Mouse (Mus musculus): ENCODE data around the gene Rbm15. TPM values are rescaled to one million over a fixed set of nuclear protein-coding genes. Genes with fewer than 3 reads are reported as not detected.
"Not testable (repeated sequence)": the region's sequence is repeated elsewhere in the genome, so short reads cannot be mapped to it uniquely, and the experiment has no call there.

Gene Rbm15
- total RNA-seq, 2 experiments from 2014 or later, result 24.5 to 24.6 TPM

GRCm38 (mm10) chr3:107332960-107333380, 503 bp downstream of the Rbm15 start:
- peak; percentile 97 to 100 for DNase-seq (ENCODE audit: low spot score in 2 of 2)
- intact Hi-C loops (cut with DNase I), result loop anchor here (5.0 kb wide), 3 partner anchors 41 to 296 kb away; partner anchors contain the start of genes Kcna3, Lamtor5 and Slc16a4

GRCm38 (mm10) chr3:107332127-107332959, 1.1 kb downstream of the Rbm15 start:
- peak; percentile 32 to 65 for DNase-seq (ENCODE audit: low spot score in 2 of 2)
- intact Hi-C loops (cut with DNase I), result loop anchor here (5.0 kb wide), 3 partner anchors 40 to 295 kb away; partner anchors contain the start of genes Kcna3, Lamtor5 and Slc16a4

GRCm38 (mm10) chr3:107331746-107332126, 1.7 kb downstream of the Rbm15 start:
- intact Hi-C loops (cut with DNase I), result loop anchor here (5.0 kb wide), 3 partner anchors 39 to 294 kb away; partner anchors contain the start of genes Kcna3, Lamtor5 and Slc16a4
- DNase-seq (ENCODE audit: low spot score in 2 of 2), result no peak

- peak in 1 of 2 experiments; percentile 3 for DNase-seq (ENCODE audit: low spot score in 2 of 2)
- intact Hi-C loops (cut with DNase I), result loop anchor here (5.0 kb wide), 3 partner anchors 38 to 293 kb away; partner anchors contain the start of genes Kcna3, Lamtor5 and Slc16a4
Observed at GRCm38 (mm10) chr3:107330503-107331424, 2.7 kb downstream of the Rbm15 start.

- intact Hi-C loops (cut with DNase I), result no loop called here
- DNase-seq (ENCODE audit: low spot score in 2 of 2), result no peak
Observed at GRCm38 (mm10) chr3:107326442-107326841, 7.0 kb downstream of the Rbm15 start.

GRCm38 (mm10) chr3:107321776-107322175, 11.7 kb downstream of the Rbm15 start:
- intact Hi-C loops (cut with DNase I), result no loop called here
- DNase-seq (ENCODE audit: low spot score in 2 of 2), result no peak

GRCm38 (mm10) chr3:107321141-107321540, 12.3 kb downstream of the Rbm15 start:
- intact Hi-C loops (cut with DNase I), result no loop called here
- no peak for DNase-seq (ENCODE audit: low spot score in 2 of 2)

- intact Hi-C loops (cut with DNase I), result no loop called here
- no peak for DNase-seq (ENCODE audit: low spot score in 2 of 2)
Observed at GRCm38 (mm10) chr3:107317338-107317737, 16.1 kb downstream of the Rbm15 start.

- intact Hi-C loops (cut with DNase I); DNase-seq (ENCODE audit: low spot score in 2 of 2): not testable (repeated sequence)
Observed at GRCm38 (mm10) chr3:107296917-107297316, 36.6 kb downstream of the Rbm15 start.

- no peak for DNase-seq (ENCODE audit: low spot score in 2 of 2)
- intact Hi-C loops (cut with DNase I), result no loop called here
Observed at GRCm38 (mm10) chr3:107295672-107296360, 37.7 kb downstream of the Rbm15 start.

GRCm38 (mm10) chr3:107290764-107291381, 42.6 kb downstream of the Rbm15 start, which contains the start of gene Slc16a4:
Gene Slc16a4 (plus strand): TSS chr3:107291230.
- DNase-seq (ENCODE audit: low spot score in 2 of 2), result no peak
- intact Hi-C loops (cut with DNase I), result loop anchor here (5.0 kb wide), 1 partner anchor 41 kb away; the partner anchor contains the start of gene Rbm15

- no peak for DNase-seq (ENCODE audit: low spot score in 2 of 2)
- intact Hi-C loops (cut with DNase I), result no loop called here
Observed at GRCm38 (mm10) chr3:107287346-107287745, 46.1 kb downstream of the Rbm15 start.

- intact Hi-C loops (cut with DNase I), result no loop called here
- DNase-seq (ENCODE audit: low spot score in 2 of 2), result no peak
Observed at GRCm38 (mm10) chr3:107286123-107286522, 47.4 kb downstream of the Rbm15 start.

GRCm38 (mm10) chr3:107278479-107279269, 54.8 kb downstream of the Rbm15 start, which contains the start of gene Lamtor5:
Gene Lamtor5 (plus strand): TSS chr3:107278858.
- DNase-seq (ENCODE audit: low spot score in 2 of 2), result peak; percentile 90 to 92
- intact Hi-C loops (cut with DNase I), result loop anchor here (5.0 to 10.0 kb wide), 3 partner anchors 54 to 184 kb away; partner anchors contain the start of gene Rbm15

GRCm38 (mm10) chr3:107276626-107277025, 56.8 kb downstream of the Rbm15 start:
- intact Hi-C loops (cut with DNase I), result loop anchor here (5.0 to 10.0 kb wide), 3 partner anchors 56 to 186 kb away; partner anchors contain the start of gene Rbm15
- DNase-seq (ENCODE audit: low spot score in 2 of 2), result no peak

GRCm38 (mm10) chr3:107275996-107276395, 57.5 kb downstream of the Rbm15 start:
- intact Hi-C loops (cut with DNase I), result loop anchor here (2.0 to 10.0 kb wide), 4 partner anchors 56 to 186 kb away; partner anchors contain the start of gene Rbm15

More at GRCm38 (mm10) chr3:107275996-107276395, 57.5 kb downstream of the Rbm15 start:
- no peak for DNase-seq (ENCODE audit: low spot score in 2 of 2)

Data from left cerebral cortex, postnatal 14 days (tissue).